Mouse (Mus musculus) liver, postnatal 0 days (tissue): Measurements from ENCODE around the gene Lao1. TPM values are rescaled to one million over a fixed set of nuclear protein-coding genes. Genes with fewer than 3 reads are reported as not detected.

Source experiments
- ATAC-seq: fragments of 200-750 bp; cut with Nextera tagmentation; 2 replicates; pipeline ENCODE4 v1.8.0; 2017; ENCODE audit warnings: mild to moderate bottlenecking, moderate library complexity
- DNase-seq: peaks from one replicate; pipeline ENCODE4 v3.0.0-alpha.2; 2016
- H3K27ac ChIP-seq: fragments of 300-500 bp; sonication (generic); 2 replicates; pipeline ENCODE4 v1.5.1; 2014; ENCODE audit warnings: antibody characterized with exemption, moderate library complexity, mild to moderate bottlenecking, low read depth
- H3K27me3 ChIP-seq: fragments of 300-500 bp; sonication (generic); 2 replicates; pipeline ENCODE4 v1.6.1; 2014; ENCODE audit warnings: low read length, control low read depth, mixed read lengths; ENCODE audit not compliant: insufficient read depth
- H3K36me3 ChIP-seq: fragments of 300-500 bp; sonication (generic); replicated peaks from 2 replicates; pipeline ENCODE4 v1.6.1; 2014; ENCODE audit warnings: mild to moderate bottlenecking, control low read depth, low read length, moderate library complexity, mixed read lengths; ENCODE audit not compliant: insufficient read depth
- H3K4me1 ChIP-seq: fragments of 300-500 bp; sonication (generic); 2 replicates; pipeline ENCODE4 v1.6.1; 2014; ENCODE audit warnings: antibody characterized with exemption, mild to moderate bottlenecking, control low read depth; ENCODE audit not compliant: insufficient read depth
- H3K4me2 ChIP-seq: fragments of 300-500 bp; sonication (generic); 2 replicates; pipeline ENCODE4 v1.6.1; 2014; ENCODE audit warnings: low read depth, mild to moderate bottlenecking, low read length, moderate library complexity, mixed read lengths
- H3K4me3 ChIP-seq: fragments of 300-500 bp; sonication (generic); 2 replicates; pipeline ENCODE4 v1.5.1; 2014; ENCODE audit warnings: low read depth, low read length
- H3K9ac ChIP-seq: fragments of 300-500 bp; sonication (generic); replicated peaks from 2 replicates; pipeline ENCODE4 v1.6.1; 2014; ENCODE audit warnings: mild to moderate bottlenecking, moderate library complexity
- H3K9me3 ChIP-seq: fragments of 300-500 bp; sonication (generic); 2 replicates; pipeline ENCODE4 v1.6.1; 2016; ENCODE audit warnings: mild to moderate bottlenecking, control low read depth, low read length, mixed read lengths
- CTCF ChIP-seq: sonication (generic); IDR thresholded peaks from 2 replicates; pipeline ENCODE4 v1.5.1; 2016; ENCODE audit warnings: antibody characterized with exemption, low read depth
- EP300 ChIP-seq: IDR thresholded peaks from 2 replicates; pipeline ENCODE4 v1.6.1; 2016; ENCODE audit warnings: antibody characterized with exemption, low read depth, mild to moderate bottlenecking
- WGBS: fragments of 180-500 bp; shearing (Covaris S2); extraction: QIAGEN DNeasy Blood & Tissue Kit; methylation state at CpG from one replicate; pipeline ENCODE4 v1.1.7; 2014; ENCODE audit not compliant: insufficient replicate concordance; 5-methylcytosine and 5-hydroxymethylcytosine counted together
- polyA plus RNA-seq: library from polyadenylated mRNA; unstranded; fragments of >200 nt; fragmentation: Nextera tagmentation; extraction: Ambion mirVana; gene quantifications from 2 replicates; pipeline ENCODE4 v1.2.1, GENCODE M21; 2015

The Lao1 gene
- polyA plus RNA-seq, 1 experiment from 2014 or later: not detected

- 70% methylated on average over 10 of the region's 10 CpGs for WGBS
- Histone ChIP-seq H3K27me3 (peaks cover 3% of the 10 kb centered on the region; the same call in 1 of the 2 replicates), H3K4me2 (no peak overlapping the region), H3K4me3 (no peak overlapping the region), H3K36me3 (no peaks in the 10 kb centered on the region), H3K4me1 (0 out of 2 replicates have a peak, but pooled peaks cover 2% of the 10 kb centered on the region), H3K9me3 (no peaks in the 10 kb centered on the region), H3K27ac (no peak overlapping the region), H3K9ac (no peak overlapping the region)
- TF ChIP-seq EP300: no peak
- no peak for TF ChIP-seq CTCF
- no peak for DNase-seq
- ATAC-seq: no peak
Measured at GRCm38 (mm10) chr4:119001696-119002095, 40.3 kb downstream of the Lao1 start.

GRCm38 (mm10) chr4:119002512-119002911 lies 41.1 kb downstream of the Lao1 start:
- DNase-seq (no peak), ATAC-seq (no peak)
- Histone ChIP-seq H3K27ac (no peak overlapping the region), H3K4me1 (0 out of 2 replicates have a peak, but pooled peaks cover 2% of the 10 kb centered on the region), H3K9ac (no peak overlapping the region), H3K9me3 (no peaks in the 10 kb centered on the region), H3K4me3 (no peak overlapping the region), H3K4me2 (no peak overlapping the region), H3K36me3 (no peaks in the 10 kb centered on the region), H3K27me3 (peaks cover 3% of the 10 kb centered on the region; the same call in 1 of the 2 replicates)
- 35% methylated on average over 3 of the region's 3 CpGs for WGBS
- no peak for TF ChIP-seq CTCF
- TF ChIP-seq EP300: no peak

GRCm38 (mm10) chr4:119004178-119004577 lies 42.8 kb downstream of the Lao1 start:
- Histone ChIP-seq H3K36me3 (no peaks in the 10 kb centered on the region), H3K9ac (no peak overlapping the region), H3K4me2 (no peak overlapping the region), H3K4me1 (0 out of 2 replicates have a peak, but pooled peaks cover 2% of the 10 kb centered on the region), H3K4me3 (no peak overlapping the region), H3K9me3 (no peaks in the 10 kb centered on the region), H3K27ac (no peak overlapping the region), H3K27me3 (peaks cover 3% of the 10 kb centered on the region; the same call in 1 of the 2 replicates)
- TF ChIP-seq EP300 (no peak), CTCF (peak; percentile 68)
- DNase-seq (peak; percentile 45), ATAC-seq (no peak)
- WGBS: 69% methylated on average over 3 of the region's 3 CpGs

GRCm38 (mm10) chr4:119004613-119005339 lies 43.4 kb downstream of the Lao1 start:
- Histone ChIP-seq H3K27ac (no peak overlapping the region), H3K27me3 (peaks cover 3% of the 10 kb centered on the region; the same call in 1 of the 2 replicates)
- ATAC-seq: peak; percentile 74

GRCm38 (mm10) chr4:119007602-119008001 lies 46.2 kb downstream of the Lao1 start:
- H3K9me3 ChIP-seq: no peaks in the 10 kb centered on the region
- TF ChIP-seq CTCF: no peak
- no peak for TF ChIP-seq EP300
- no peak overlapping the region for H3K4me3 ChIP-seq
- no peaks in the 10 kb centered on the region for H3K36me3 ChIP-seq
- 80% methylated on average over 6 of the region's 6 CpGs for WGBS
- no peak overlapping the region; the same call in 1 of the 2 replicates for H3K9ac ChIP-seq
- DNase-seq: no peak
- no peak overlapping the region for H3K4me2 ChIP-seq
- H3K4me1 ChIP-seq: 0 out of 2 replicates have a peak, but pooled peaks cover 2% of the 10 kb centered on the region
- ATAC-seq: no peak
- H3K27me3 ChIP-seq: peaks cover 3% of the 10 kb centered on the region; the same call in 1 of the 2 replicates
- no peak overlapping the region for H3K27ac ChIP-seq

More at GRCm38 (mm10) chr4:119004613-119005339, 43.4 kb downstream of the Lao1 start:
- Histone ChIP-seq H3K36me3 (no peaks in the 10 kb centered on the region), H3K9ac (no peak overlapping the region), H3K9me3 (no peaks in the 10 kb centered on the region), H3K4me2 (no peak overlapping the region), H3K4me1 (0 out of 2 replicates have a peak, but pooled peaks cover 2% of the 10 kb centered on the region), H3K4me3 (no peak overlapping the region)
- peak; percentile 97 for TF ChIP-seq CTCF
- TF ChIP-seq EP300: no peak; the same call in 1 of the 2 replicates
- DNase-seq: peak; percentile 92
- WGBS: 44% methylated on average over 7 of the region's 7 CpGs

- Histone ChIP-seq H3K27ac (no peak overlapping the region), H3K27me3 (peaks cover 3% of the 10 kb centered on the region; the same call in 1 of the 2 replicates), H3K4me3 (no peak overlapping the region), H3K9me3 (no peaks in the 10 kb centered on the region), H3K4me2 (no peak overlapping the region), H3K4me1 (0 out of 2 replicates have a peak, but pooled peaks cover 2% of the 10 kb centered on the region), H3K36me3 (no peaks in the 10 kb centered on the region), H3K9ac (no peak overlapping the region)
- ATAC-seq (no peak), DNase-seq (no peak)
- TF ChIP-seq EP300 (no peak), CTCF (no peak)
- WGBS: 72% methylated on average over 6 of the region's 6 CpGs
Measured at GRCm38 (mm10) chr4:119008476-119008875, 47.1 kb downstream of the Lao1 start.
